ENCODE assay signal across 13 mouse cellular contexts in the genomic region with DNA sequence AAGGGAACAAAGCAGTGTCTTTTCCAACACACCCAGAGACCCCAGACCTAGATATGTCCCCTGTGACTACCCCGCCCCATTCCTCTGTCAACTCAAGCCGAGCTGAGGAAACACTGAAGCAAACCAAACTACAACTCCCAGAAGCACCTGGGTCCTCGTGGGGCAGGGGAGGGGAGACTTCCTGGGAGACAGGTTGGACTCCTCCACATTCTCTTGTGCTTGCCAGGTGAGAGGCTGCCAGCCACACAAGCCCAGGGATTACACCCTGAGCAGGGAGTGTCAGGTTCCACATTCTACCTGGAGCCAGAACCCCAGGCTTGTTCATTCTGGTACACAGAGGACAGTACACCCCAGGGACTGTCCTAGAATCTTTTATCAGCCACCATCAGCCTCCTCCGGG. TPM values are rescaled to one million over a fixed set of nuclear protein-coding genes. Genes with fewer than 3 reads are reported as not detected.
DNase-seq lines count a peak whose midpoint lies in the region; ATAC-seq and TF ChIP-seq lines count a peak whose summit lies in the region.
"Had no signal": no experiment of that assay in that cellular context is flagged by ENCODE, and none has a peak within 500 bp of the region (broad histone marks: within the 10 kb centered on the region; RNA-seq: fewer than 3 reads in every experiment).

No protein-coding gene starts in this region.

- H3K36me3 ChIP-seq in intestine, postnatal 0 days (ENCODE audit: control insufficient read depth, insufficient read depth), result no peaks in the 10 kb centered on the region
- no peaks in the 10 kb centered on the region for H3K36me3 ChIP-seq in intestine, embryonic 16.5 days (ENCODE audit: control insufficient read depth, insufficient read depth, low read length)
- no peaks in the 10 kb centered on the region for H3K36me3 ChIP-seq in CH12.LX (replicated peaks in 1 of 2; ENCODE audit: control insufficient read depth in 1 of 2, insufficient read depth in 1 of 2, low read length in 1 of 2)
- no peaks in the 10 kb centered on the region for H3K36me3 ChIP-seq in embryonic facial prominence, embryonic 15.5 days
- H3K36me3 ChIP-seq: G1E; limb, embryonic 13.5 days had no signal

- no peak for ATAC-seq in intestine, postnatal 0 days
- ATAC-seq in intestine, embryonic 16.5 days, result no peak
- no peak for ATAC-seq in embryonic facial prominence, embryonic 15.5 days (ENCODE audit: insufficient number of reproducible peaks, low FRiP score, low TSS enrichment, low read depth)

- WGBS in intestine, postnatal 0 days, result 30% methylated on average over 4 of the region's 4 CpGs
- 48% methylated on average over 4 of the region's 4 CpGs for WGBS in intestine, embryonic 16.5 days
- 42% methylated on average over 4 of the region's 4 CpGs for WGBS in embryonic facial prominence, embryonic 15.5 days

- no peak overlapping the region for H3K4me2 ChIP-seq in intestine, postnatal 0 days (replicated peaks; ENCODE audit: low read depth)
- H3K4me2 ChIP-seq in intestine, embryonic 16.5 days (ENCODE audit: low read depth, low read length), result no peak overlapping the region
- H3K4me2 ChIP-seq in CH12.LX (ENCODE audit: insufficient read depth, low read depth, poor library complexity, severe bottlenecking), result no peak overlapping the region
- H3K4me2 ChIP-seq in embryonic facial prominence, embryonic 15.5 days (replicated peaks), result no peak overlapping the region
- H3K4me2 ChIP-seq: limb, embryonic 13.5 days had no signal

- no peaks in the 10 kb centered on the region for H3K79me2 ChIP-seq in CH12.LX (replicated peaks; ENCODE audit: control insufficient read depth, extremely low read depth, insufficient read depth, poor library complexity, severe bottlenecking)

- in situ Hi-C loops in CH12.LX (cut with MboI; ENCODE audit: low pct_ligation_motif_present, low pct_unique_long_range_greater_than_20kb, low sequenced_read_pairs), result no loop called here

- no peak overlapping the region for H3K4me3 ChIP-seq in intestine, postnatal 0 days (ENCODE audit: low read depth, low read length)
- H3K4me3 ChIP-seq in intestine, embryonic 16.5 days (ENCODE audit: low read length), result no peak overlapping the region
- H3K4me3 ChIP-seq in CH12.LX (replicated peaks in 1 of 3; ENCODE audit: low read depth in 2 of 3, low read length in 2 of 3, poor library complexity in 1 of 3), result no peak overlapping the region
- H3K4me3 ChIP-seq in embryonic facial prominence, embryonic 15.5 days (replicated peaks), result no peak overlapping the region
- H3K4me3 ChIP-seq: limb, embryonic 13.5 days; myocyte had no signal

- dilution Hi-C loops in CH12.LX (cut with MboI; ENCODE audit: extremely low pct_ligation_motif_present, extremely low pct_unique_long_range_greater_than_20kb, low sequenced_read_pairs), result no loop called here

- no peak overlapping the region for H3K9ac ChIP-seq in intestine, postnatal 0 days (ENCODE audit: low read depth, low read length)
- no peak overlapping the region for H3K9ac ChIP-seq in intestine, embryonic 16.5 days (ENCODE audit: low read depth, low read length)
- no peak overlapping the region for H3K9ac ChIP-seq in CH12.LX (ENCODE audit: insufficient read depth, low read depth)
- no peak overlapping the region for H3K9ac ChIP-seq in embryonic facial prominence, embryonic 15.5 days
- H3K9ac ChIP-seq: limb, embryonic 13.5 days had no signal

- no peaks in the 10 kb centered on the region; the same call in 1 of the 2 replicates for H3K4me1 ChIP-seq in intestine, postnatal 0 days (replicated peaks; ENCODE audit: control insufficient read depth, insufficient read depth, low read length)
- H3K4me1 ChIP-seq in intestine, embryonic 16.5 days (ENCODE audit: control insufficient read depth, insufficient read depth, low read length), result peaks cover 17% of the 10 kb centered on the region
- peaks cover 0 to 12% of the 10 kb centered on the region in 2 experiments; a peak in 2 of 4 replicates for H3K4me1 ChIP-seq in CH12.LX (ENCODE audit: control insufficient read depth in 1 of 2, insufficient read depth in 2 of 2)
- peaks cover 27% of the 10 kb centered on the region for H3K4me1 ChIP-seq in embryonic facial prominence, embryonic 15.5 days

- no peaks in the 10 kb centered on the region for H3K9me3 ChIP-seq in intestine, postnatal 0 days (ENCODE audit: control insufficient read depth)
- no peaks in the 10 kb centered on the region for H3K9me3 ChIP-seq in intestine, embryonic 16.5 days (ENCODE audit: control insufficient read depth, low read length)
- H3K9me3 ChIP-seq in CH12.LX (replicated peaks; ENCODE audit: low read length), result peaks cover 10% of the 10 kb centered on the region
- no peaks in the 10 kb centered on the region for H3K9me3 ChIP-seq in embryonic facial prominence, embryonic 15.5 days (replicated peaks)

- no peak for TF ChIP-seq RAD21 in CH12.LX (IDR thresholded peaks at IDR 0.05; ENCODE audit: low read depth, low read length)

- no peak for DNase-seq in CH12.LX (ENCODE audit: extremely low read depth)
- DNase-seq in ES-CJ7 (ENCODE audit: low read depth, low spot score), result peak; percentile 53
- no peak for DNase-seq in layer of hippocampus, postnatal 25 days (ENCODE audit: extremely low spot score in 1 of 2, low spot score in 1 of 2)
- DNase-seq in yolk sac, embryonic 10.5 days (ENCODE audit: low spot score), result no peak

- H3K27me3 ChIP-seq in intestine, postnatal 0 days (replicated peaks; ENCODE audit: control insufficient read depth, insufficient read depth, low read length), result no peaks in the 10 kb centered on the region
- no peaks in the 10 kb centered on the region for H3K27me3 ChIP-seq in intestine, embryonic 16.5 days (replicated peaks; ENCODE audit: control insufficient read depth, insufficient read depth, low read length)
- peaks cover 22% of the 10 kb centered on the region for H3K27me3 ChIP-seq in CH12.LX (replicated peaks)
- peaks cover 20% of the 10 kb centered on the region for H3K27me3 ChIP-seq in embryonic facial prominence, embryonic 15.5 days

- no peak for TF ChIP-seq POLR2A in CH12.LX (IDR thresholded peaks at IDR 0.05; ENCODE audit: low read depth, low read length)

- no peak for TF ChIP-seq EP300 in CH12.LX (IDR thresholded peaks at IDR 0.05; ENCODE audit: low read length)

- no peak for TF ChIP-seq CTCF in intestine, postnatal 0 days (IDR thresholded peaks at IDR 0.05; ENCODE audit: low read depth)
- TF ChIP-seq CTCF in CH12.LX (conservative IDR thresholded peaks at IDR 0.05 in 1 of 2, IDR thresholded peaks at IDR 0.05 in 1 of 2; ENCODE audit: low read depth in 2 of 2, low read length in 2 of 2), result no peak

- 0 out of 2 replicates have a peak overlapping the region, but pooled peaks have one; percentile 7 for H3K27ac ChIP-seq in intestine, postnatal 0 days (ENCODE audit: low read depth, low read length)
- no peak overlapping the region for H3K27ac ChIP-seq in intestine, embryonic 16.5 days (ENCODE audit: low read length)
- no peak overlapping the region for H3K27ac ChIP-seq in CH12.LX (ENCODE audit: insufficient read depth, low read depth)
- peak overlapping the region; percentile 55 for H3K27ac ChIP-seq in embryonic facial prominence, embryonic 15.5 days (replicated peaks)
- H3K27ac ChIP-seq: limb, embryonic 13.5 days had no signal

TF ChIP-seq in CH12.LX, 34 proteins besides CTCF, POLR2A, EP300 and RAD21:
- TF ChIP-seq HCFC1 (IDR thresholded peaks at IDR 0.05; ENCODE audit: low read depth, low read length) (peak; percentile 57), ZNF384 (IDR thresholded peaks at IDR 0.05; ENCODE audit: low read depth, low read length) (no peak)
TF ChIP-seq in CH12.LX: peak in this region for 1.

RNA-seq across cellular contexts. Expression of a gene that starts 2.8 kb away (rescaled TPM):
- not detected in 2 replicates for polyA plus RNA-seq in intestine, postnatal 0 days (2015; fragmentation: Nextera tagmentation; extraction: Ambion mirVana)
- 0.13 and 0.28 TPM in 2 replicates for polyA plus RNA-seq in intestine, embryonic 16.5 days (2015; fragmentation: Nextera tagmentation; extraction: Ambion mirVana)
- total RNA-seq in CH12.LX (2012; rRNA removed), result not detected in 2 replicates
- not detected in 2 replicates for total RNA-seq in CH12.LX (2014; rRNA removed)
- polyA plus RNA-seq in CH12.LX (2012; ENCODE audit: insufficient read length, low read depth), result not detected in 2 replicates
- 0.79 and 1.3 TPM in 2 replicates for polyA plus RNA-seq in embryonic facial prominence, embryonic 15.5 days (2015; fragmentation: Nextera tagmentation; extraction: Ambion mirVana)
- not detected for total RNA-seq in layer of hippocampus, postnatal 25 days (2021)
- total RNA-seq: common myeloid progenitor, adult 5-6 weeks; G1E; megakaryocyte, adult 5-6 weeks had no signal
- polyA plus RNA-seq: G1E; limb, embryonic 13.5 days; myocyte; thymus, postnatal 0 days had no signal

RNA-seq across cellular contexts. Expression of a gene that starts 2.9 kb away (rescaled TPM):
- 8.0 and 10.4 TPM in 2 replicates for polyA plus RNA-seq in intestine, postnatal 0 days (2015; fragmentation: Nextera tagmentation; extraction: Ambion mirVana)
- polyA plus RNA-seq in intestine, embryonic 16.5 days (2015; fragmentation: Nextera tagmentation; extraction: Ambion mirVana), result 8.3 and 9.5 TPM in 2 replicates
- total RNA-seq in CH12.LX (2012; rRNA removed), result 0.67 and 0.93 TPM in 2 replicates
- 0.76 and 0.85 TPM in 2 replicates for total RNA-seq in CH12.LX (2014; rRNA removed)
- 3.6 and 4.6 TPM in 2 replicates for polyA plus RNA-seq in CH12.LX (2012; ENCODE audit: insufficient read length, low read depth)
- polyA plus RNA-seq in embryonic facial prominence, embryonic 15.5 days (2015; fragmentation: Nextera tagmentation; extraction: Ambion mirVana), result 14.2 and 16.4 TPM in 2 replicates
- total RNA-seq in layer of hippocampus, postnatal 25 days (2021), result 10 to 100 TPM; 61.2 to 64.5 TPM
- polyA plus RNA-seq: G1E had no signal

Comparison
In these comparisons a context has a peak if more than half of its experiments do, and no peak if none do; other contexts are left out.
1. H3K27ac ChIP-seq: peak in intestine, postnatal 0 days (single experiment) and embryonic facial prominence, embryonic 15.5 days (single experiment); none in intestine, embryonic 16.5 days (single experiment) and CH12.LX (single experiment).